Mouse (Mus musculus): Measurements from ENCODE around the gene 3100002H09Rik. TPM values are rescaled to one million over a fixed set of nuclear protein-coding genes. Genes with fewer than 3 reads are reported as not detected.

The 3100002H09Rik gene
- total and polyA plus RNA-seq, 3 experiments: not detected

Other genes with a start within 250 kb of the 3100002H09Rik start
- gene Pou3f1, start 46.0 kb upstream of the 3100002H09Rik start, total RNA-seq (2021): under 1 TPM in 1 of 2 experiments, not detected in 1; 0.10 TPM
- 0.15 and 0.26 TPM in 2 replicates for gene Pou3f1, start 46.0 kb upstream of the 3100002H09Rik start, polyA plus RNA-seq (2012; rRNA removed)
- 10 to 100 TPM; 33.4 to 33.5 TPM for gene Utp11, start 82.8 kb upstream of the 3100002H09Rik start, total RNA-seq (2021)
- gene Utp11, start 82.8 kb upstream of the 3100002H09Rik start, polyA plus RNA-seq (2012; rRNA removed): 2.0 and 2.1 TPM in 2 replicates
- 10 to 100 TPM in 1 of 2 experiments, 1 to 10 TPM in 1; 6.6 to 15.7 TPM for gene Fhl3, start 89.9 kb upstream of the 3100002H09Rik start, total RNA-seq (2021)
- 23.6 and 27.6 TPM in 2 replicates for gene Fhl3, start 89.9 kb upstream of the 3100002H09Rik start, polyA plus RNA-seq (2012; rRNA removed)
- gene Sf3a3, start 104.0 kb upstream of the 3100002H09Rik start, total RNA-seq (2021): 10 to 100 TPM; 30.6 to 40.0 TPM
- 2.8 and 3.8 TPM in 2 replicates for gene Sf3a3, start 104.0 kb upstream of the 3100002H09Rik start, polyA plus RNA-seq (2012; rRNA removed)
- 10 to 100 TPM; 20.1 to 26.0 TPM for gene Inpp5b, start 131.0 kb upstream of the 3100002H09Rik start, total RNA-seq (2021)
- gene Inpp5b, start 131.0 kb upstream of the 3100002H09Rik start, polyA plus RNA-seq (2012; rRNA removed): 11.9 and 16.3 TPM in 2 replicates
- 10 to 100 TPM; 22.8 to 25.3 TPM for gene Mtf1, start 191.3 kb upstream of the 3100002H09Rik start, total RNA-seq (2021)
- gene Mtf1, start 191.3 kb upstream of the 3100002H09Rik start, polyA plus RNA-seq (2012; rRNA removed): 5.5 and 7.1 TPM in 2 replicates
- 10 to 100 TPM; 34.9 to 39.5 TPM for gene Yrdc, start 239.9 kb upstream of the 3100002H09Rik start, total RNA-seq (2021)
- 45.0 and 48.5 TPM in 2 replicates for gene Yrdc, start 239.9 kb upstream of the 3100002H09Rik start, polyA plus RNA-seq (2012; rRNA removed)
- 10 to 100 TPM; 29.3 to 47.0 TPM for gene 1110065P20Rik, start 240.4 kb upstream of the 3100002H09Rik start, total RNA-seq (2021)
- gene 1110065P20Rik, start 240.4 kb upstream of the 3100002H09Rik start, polyA plus RNA-seq (2012; rRNA removed): 63.4 and 70.0 TPM in 2 replicates